27 mouse cellular contexts compared by ENCODE assay signal in genomic region chr19:12558219-12558618, GRCm38 (mm10). TPM values are rescaled to one million over a fixed set of nuclear protein-coding genes. Genes with fewer than 3 reads are reported as not detected.
"Had no signal": no experiment of that assay in that cellular context is flagged by ENCODE, and none has a peak within 500 bp of the region (broad histone marks: within the 10 kb centered on the region; RNA-seq: fewer than 3 reads in every experiment).

No protein-coding gene starts in this region.

- ATAC-seq: intestine, postnatal 0 days; midbrain, embryonic 13.5 days; midbrain, embryonic 16.5 days had no signal

- H3K4me3 ChIP-seq: kidney, embryonic 15.5 days; left cerebral cortex, adult 2 months; megakaryocyte, embryonic 14.5 days; midbrain, embryonic 10.5 days; midbrain, embryonic 13.5 days; stomach, embryonic 15.5 days had no signal

- H3K9me3 ChIP-seq: kidney, embryonic 15.5 days; megakaryocyte, embryonic 14.5 days; midbrain, embryonic 10.5 days; midbrain, embryonic 13.5 days; stomach, embryonic 15.5 days had no signal

- H3K4me1 ChIP-seq: kidney, embryonic 15.5 days; midbrain, embryonic 10.5 days; midbrain, embryonic 13.5 days; stomach, embryonic 15.5 days had no signal

- H3K27ac ChIP-seq: kidney, embryonic 15.5 days; left cerebral cortex, adult 2 months; liver, embryonic 14.5 days; midbrain, embryonic 10.5 days; midbrain, embryonic 13.5 days; stomach, embryonic 15.5 days had no signal

- DNase-seq: kidney, adult 2 months; kidney, postnatal 10 days; kidney, postnatal 36 days; layer of hippocampus, postnatal 36 days; lung, adult 18-20 months; lung, postnatal 4 days; right cerebral cortex, adult 18-20 months; right cerebral cortex, postnatal 25 days; spleen, adult 18-20 months; thymus, adult 18-20 months; thymus, postnatal 36 days had no signal

- H3K27me3 ChIP-seq: kidney, embryonic 15.5 days; megakaryocyte, embryonic 14.5 days; midbrain, embryonic 13.5 days; stomach, embryonic 15.5 days had no signal

- H3K36me3 ChIP-seq: kidney, embryonic 15.5 days; midbrain, embryonic 10.5 days; midbrain, embryonic 13.5 days; stomach, embryonic 15.5 days had no signal

RNA-seq across cellular contexts. Expression of gene Gm4952, which starts 41.6 kb away (rescaled TPM):
- total RNA-seq: layer of hippocampus, adult 8-10 months; layer of hippocampus, postnatal 36 days; left cerebral cortex, postnatal 10 days; left cerebral cortex, postnatal 36 days had no signal
- polyA plus RNA-seq: limb, embryonic 11.5 days; midbrain, embryonic 10.5 days; midbrain, embryonic 13.5 days; midbrain, embryonic 16.5 days; neural tube, embryonic 11.5 days; testis, adult 2 months; urinary bladder, adult 2 months had no signal
